Mouse (Mus musculus) forebrain, embryonic 15.5 days (tissue): Measurements from ENCODE around the gene Olfr134. TPM values are rescaled to one million over a fixed set of nuclear protein-coding genes. Genes with fewer than 3 reads are reported as not detected.
"Not testable (repeated sequence)": the region's sequence is repeated elsewhere in the genome, so short reads cannot be mapped to it uniquely, and the experiment has no call there.

Experiments
- ATAC-seq: fragments of 200-750 bp; cut with Nextera tagmentation; replicated peaks from 2 replicates; pipeline ENCODE4 v1.8.0; 2017; ENCODE audit warnings: mild to moderate bottlenecking, moderate TSS enrichment, moderate library complexity
- H3K27ac ChIP-seq: fragments of 300-500 bp; sonication (generic); replicated peaks from 2 replicates; pipeline ENCODE4 v1.5.1; 2015; ENCODE audit warnings: mild to moderate bottlenecking, inconsistent platforms
- H3K27me3 ChIP-seq: fragments of 300-500 bp; sonication (generic); 2 replicates; pipeline ENCODE4 v1.6.1; 2015; ENCODE audit warnings: inconsistent platforms
- H3K36me3 ChIP-seq: fragments of 300-500 bp; sonication (generic); 2 replicates; pipeline ENCODE4 v1.6.1; 2015; ENCODE audit warnings: mild to moderate bottlenecking, inconsistent platforms
- H3K4me1 ChIP-seq: fragments of 300-500 bp; sonication (generic); 2 replicates; pipeline ENCODE4 v1.6.1; 2015; ENCODE audit warnings: inconsistent platforms
- H3K4me2 ChIP-seq: fragments of 300-500 bp; sonication (generic); replicated peaks from 2 replicates; pipeline ENCODE4 v1.6.1; 2015; ENCODE audit warnings: mild to moderate bottlenecking, inconsistent platforms
- H3K4me3 ChIP-seq: fragments of 300-500 bp; sonication (generic); 2 replicates; pipeline ENCODE4 v1.5.1; 2015; ENCODE audit warnings: mild to moderate bottlenecking, inconsistent platforms
- H3K9ac ChIP-seq: fragments of 300-500 bp; sonication (generic); replicated peaks from 2 replicates; pipeline ENCODE4 v1.6.1; 2015; ENCODE audit warnings: mild to moderate bottlenecking, inconsistent platforms
- H3K9me3 ChIP-seq: fragments of 300-500 bp; sonication (generic); 2 replicates; pipeline ENCODE4 v1.6.1; 2016; ENCODE audit warnings: inconsistent platforms
- WGBS: fragments of 180-500 bp; shearing (Covaris S2); methylation state at CpG from one replicate; pipeline ENCODE4 v1.1.7; 2015; ENCODE audit warnings: mixed read lengths; 5-methylcytosine and 5-hydroxymethylcytosine counted together
- polyA plus RNA-seq: library from polyadenylated mRNA; unstranded; fragments of >200 nt; fragmentation: Nextera tagmentation; extraction: Ambion mirVana; gene quantifications from 2 replicates; pipeline ENCODE4 v1.2.1, GENCODE M21; 2015

Gene Olfr134
- polyA plus RNA-seq, result not detected in 2 replicates

DNA sequence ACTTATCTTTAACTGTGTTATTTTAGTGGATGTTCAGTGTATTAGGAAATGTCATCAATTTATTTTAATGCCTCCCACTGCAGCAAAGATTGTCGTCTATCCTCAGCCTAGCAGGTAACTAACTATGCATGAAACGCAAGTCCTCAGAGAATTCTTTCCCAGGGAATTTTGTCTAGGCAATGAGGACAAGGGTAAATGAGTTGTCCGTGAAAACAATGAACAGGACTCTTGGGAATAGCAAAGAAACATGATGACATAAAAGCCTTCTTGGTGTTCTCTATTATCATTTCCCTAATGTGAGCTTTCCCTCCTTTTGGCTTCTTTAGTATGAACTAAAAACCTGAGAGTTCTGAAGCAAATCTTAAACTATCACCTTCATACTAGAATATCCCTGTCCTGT is at the start of gene Olfr134:
Olfr134 (plus strand) TSS at position 301 of the 400 bp plus-strand sequence.
- Histone ChIP-seq H3K27ac (no peak within 1 kb of the TSS), H3K4me1 (no peaks in the 10 kb centered on the region), H3K9me3 (no peaks in the 10 kb centered on the region), H3K4me3 (no peak within 1 kb of the TSS), H3K27me3 (no peaks in the 10 kb centered on the region), H3K4me2 (no peak within 1 kb of the TSS), H3K9ac (no peak within 1 kb of the TSS), H3K36me3 (no peaks in the 10 kb centered on the region)
- no peak for ATAC-seq
- 72% methylated on average over 3 of the region's 3 CpGs for WGBS

DNA sequence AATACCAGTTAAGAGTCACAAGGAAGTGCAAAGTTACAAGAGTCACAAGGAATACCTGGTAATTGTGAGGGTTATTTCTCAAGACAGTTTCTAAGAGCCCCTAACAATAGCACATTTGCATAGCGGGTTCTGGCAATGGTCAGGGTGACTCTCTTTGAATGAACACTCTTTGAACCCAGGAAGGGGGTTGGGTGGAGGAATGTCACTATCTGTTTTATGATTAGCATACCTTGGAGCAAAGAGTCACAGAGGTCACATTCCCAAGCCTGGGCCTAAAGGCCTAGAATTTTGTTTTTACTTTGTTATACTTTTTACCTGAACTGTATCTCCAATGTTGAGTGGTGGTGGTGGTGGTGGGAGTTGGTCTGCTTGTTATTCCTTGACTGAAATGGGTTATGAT is 47.0 kb upstream of the Olfr134 start:
- not testable (repeated sequence) for H3K27ac ChIP-seq, H3K4me1 ChIP-seq, ATAC-seq, H3K36me3 ChIP-seq, H3K9ac ChIP-seq, H3K4me2 ChIP-seq, H3K4me3 ChIP-seq, H3K27me3 ChIP-seq, H3K9me3 ChIP-seq
- WGBS, result 95% methylated on average over 1 of the region's 1 CpGs

DNA sequence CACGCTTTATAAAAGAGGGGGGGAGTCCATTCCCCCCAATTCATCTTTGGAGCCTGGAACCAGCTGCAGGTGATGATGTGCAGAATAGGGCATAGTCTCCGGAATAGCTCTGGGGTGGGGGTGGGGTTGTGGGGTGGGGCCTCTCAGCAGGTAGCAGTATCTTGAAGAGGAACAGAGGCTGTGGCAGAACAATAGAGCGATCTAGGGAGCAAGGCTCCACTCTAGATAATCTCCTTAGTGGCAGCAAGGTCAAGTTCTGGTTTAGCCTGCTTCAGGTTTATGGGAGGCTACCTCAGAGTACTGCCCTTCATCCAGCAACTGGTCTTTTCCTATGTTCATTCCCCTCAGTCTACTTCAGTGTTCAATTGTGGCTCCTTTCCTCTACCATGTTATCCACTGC is 45.8 kb upstream of the Olfr134 start:
- H3K4me3 ChIP-seq, H3K27me3 ChIP-seq, ATAC-seq, H3K4me1 ChIP-seq, H3K9me3 ChIP-seq, H3K4me2 ChIP-seq, H3K9ac ChIP-seq, H3K27ac ChIP-seq, H3K36me3 ChIP-seq: not testable (repeated sequence)
- 59% methylated on average over 3 of the region's 3 CpGs for WGBS

DNA sequence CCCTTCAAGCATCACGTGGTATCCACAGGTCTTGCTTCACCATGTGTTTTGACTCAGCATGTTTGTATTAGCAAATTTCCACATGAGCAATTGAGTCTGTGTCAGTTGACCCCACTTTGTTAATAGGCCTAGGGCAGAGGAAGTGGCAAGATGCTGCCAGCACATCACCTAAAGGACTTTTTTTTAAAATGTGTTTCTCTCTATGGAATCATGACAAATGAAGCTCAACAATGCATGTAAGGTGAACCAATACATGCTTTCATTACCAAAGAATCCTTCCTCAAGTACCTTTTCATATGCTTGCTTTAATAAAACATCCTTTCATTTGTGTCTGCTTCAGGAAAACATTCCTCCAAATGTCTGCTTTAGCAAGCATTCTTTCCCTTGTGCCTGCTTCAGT is 36.8 kb upstream of the Olfr134 start, which contains the start of gene Olfr132:
Olfr132 (minus strand) TSS at position 101 of the 400 bp plus-strand sequence.
- 78% methylated on average over 1 of the region's 1 CpGs for WGBS
- no peak within 1 kb of the TSS for H3K9ac ChIP-seq
- H3K4me1 ChIP-seq, result no peaks in the 10 kb centered on the region
- no peaks in the 10 kb centered on the region for H3K36me3 ChIP-seq
- no peaks in the 10 kb centered on the region for H3K27me3 ChIP-seq
- no peak within 1 kb of the TSS for H3K4me2 ChIP-seq
- H3K27ac ChIP-seq, result no peak within 1 kb of the TSS
- H3K9me3 ChIP-seq, result no peaks in the 10 kb centered on the region
- no peak within 1 kb of the TSS for H3K4me3 ChIP-seq
- ATAC-seq, result no peak

DNA sequence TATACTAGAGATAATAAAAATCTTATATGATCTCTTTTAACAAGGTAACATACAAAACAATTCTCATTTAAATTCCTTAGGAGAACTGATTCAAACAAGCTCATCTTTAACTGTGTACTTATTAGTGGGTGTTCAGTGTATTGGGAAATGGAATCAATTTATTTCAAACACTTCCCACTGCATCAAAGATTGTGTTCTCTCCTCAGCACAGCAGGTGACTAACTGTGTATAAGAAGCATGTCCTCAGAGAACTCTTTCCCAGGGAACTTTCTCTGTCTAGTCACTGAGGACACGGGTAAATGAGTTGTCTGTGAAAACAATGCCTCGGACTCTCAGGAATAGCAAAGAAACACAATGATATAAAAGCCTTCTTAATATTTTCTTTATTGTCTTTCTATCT is 26.2 kb upstream of the Olfr134 start, which contains the start of gene Olfr133:
Olfr133 (plus strand) TSS at position 301 of the 400 bp plus-strand sequence.
- Histone ChIP-seq H3K36me3 (no peaks in the 10 kb centered on the region), H3K4me3 (no peak within 1 kb of the TSS), H3K9ac (no peak within 1 kb of the TSS), H3K27me3 (no peaks in the 10 kb centered on the region), H3K9me3 (0 out of 2 replicates have a peak, but pooled peaks cover 2% of the 10 kb centered on the region), H3K4me1 (no peaks in the 10 kb centered on the region), H3K27ac (no peak within 1 kb of the TSS), H3K4me2 (no peak within 1 kb of the TSS)
- 64% methylated on average over 2 of the region's 2 CpGs for WGBS
- no peak for ATAC-seq

DNA sequence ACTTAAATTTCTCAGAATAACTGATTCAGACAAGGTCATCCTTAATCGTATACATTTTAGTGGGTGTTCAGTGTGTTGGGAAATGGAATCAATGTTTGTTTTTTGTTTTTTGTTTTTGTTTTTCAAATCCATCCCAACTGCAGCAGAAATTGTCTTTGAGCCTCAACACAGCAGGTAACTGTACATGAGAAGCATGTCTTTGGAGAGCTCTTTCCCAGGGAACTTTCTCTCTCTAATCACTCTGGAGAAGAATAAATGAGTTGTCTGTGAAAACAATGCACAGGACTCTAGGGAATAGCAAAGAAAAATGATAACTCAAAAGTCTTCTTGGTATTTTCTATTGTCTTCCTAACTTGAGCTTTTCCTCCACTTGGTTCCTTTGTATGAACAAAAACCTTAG is 32.8 kb downstream of the Olfr134 start, which contains the start of gene Olfr135:
Olfr135 (plus strand) TSS at position 301 of the 400 bp plus-strand sequence.
- WGBS, result 95% methylated on average over 1 of the region's 1 CpGs
- no peak for ATAC-seq
- no peak within 1 kb of the TSS for H3K27ac ChIP-seq
- H3K27me3 ChIP-seq, result no peaks in the 10 kb centered on the region
- H3K4me2 ChIP-seq, result no peak within 1 kb of the TSS
- H3K9me3 ChIP-seq, result no peaks in the 10 kb centered on the region; the same call in 1 of the 2 replicates
- no peaks in the 10 kb centered on the region for H3K4me1 ChIP-seq
- H3K4me3 ChIP-seq, result no peak within 1 kb of the TSS
- no peak within 1 kb of the TSS for H3K9ac ChIP-seq
- no peaks in the 10 kb centered on the region for H3K36me3 ChIP-seq

Other genes with a start within 250 kb of the Olfr134 start
- gene Olfr761, start 218.3 kb upstream of the Olfr134 start, polyA plus RNA-seq, result not detected in 2 replicates
- not detected in 2 replicates for gene Olfr129, start 111.3 kb upstream of the Olfr134 start, polyA plus RNA-seq
- not detected in 2 replicates for gene Olfr130, start 107.5 kb upstream of the Olfr134 start, polyA plus RNA-seq
- not detected in 2 replicates for gene Olfr131, start 82.7 kb upstream of the Olfr134 start, polyA plus RNA-seq
- not detected in 2 replicates for gene Olfr132, start 36.9 kb upstream of the Olfr134 start, polyA plus RNA-seq
- not detected in 2 replicates for gene Olfr133, start 26.1 kb upstream of the Olfr134 start, polyA plus RNA-seq
- not detected in 2 replicates for gene Olfr135, start 32.9 kb downstream of the Olfr134 start, polyA plus RNA-seq
- not detected in 2 replicates for gene Olfr138, start 89.6 kb downstream of the Olfr134 start, polyA plus RNA-seq
- gene Olfr137, start 136.2 kb downstream of the Olfr134 start, polyA plus RNA-seq, result not detected in 2 replicates
- gene Olfr136, start 158.4 kb downstream of the Olfr134 start, polyA plus RNA-seq, result not detected in 2 replicates
- gene Esp36, start 248.8 kb downstream of the Olfr134 start, polyA plus RNA-seq, result not detected in 2 replicates